Mouse (Mus musculus) liver, embryonic 14.5 days (tissue): ENCODE results near the gene Olfr108.

Experiments used
- CTCF ChIP-seq: IDR thresholded peaks from 2 replicates; pipeline ENCODE4 v1.5.1; 2016; ENCODE audit warnings: antibody characterized with exemption, low read depth, control low read depth
- EP300 ChIP-seq: IDR thresholded peaks from 2 replicates; pipeline ENCODE4 v1.6.1; 2016; ENCODE audit warnings: antibody characterized with exemption, low read depth

DNA sequence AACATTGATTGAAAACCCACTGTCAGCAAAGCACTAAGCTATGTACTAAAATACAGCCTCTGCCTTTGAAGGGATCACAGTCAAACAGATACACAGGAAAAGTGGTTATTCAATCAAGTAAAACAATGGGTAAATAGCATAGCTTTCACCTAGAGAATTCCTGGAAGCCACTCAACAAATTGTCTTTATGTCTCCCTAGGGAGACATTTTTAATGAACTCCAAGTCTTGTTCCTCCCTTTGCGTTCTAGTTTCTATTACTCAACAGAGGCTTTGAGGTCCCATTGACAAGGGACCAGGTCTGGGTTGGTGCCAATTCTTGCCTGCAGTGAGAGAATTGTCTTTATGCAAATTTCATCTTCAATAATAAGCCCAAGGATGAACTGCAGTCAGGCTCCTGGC is at the start of gene Olfr108:
- no peak for TF ChIP-seq CTCF
- no peak for TF ChIP-seq EP300
